Mouse (Mus musculus): ENCODE data around the gene Tgm2. TPM values are rescaled to one million over a fixed set of nuclear protein-coding genes. Genes with fewer than 3 reads are reported as not detected.

Tgm2 gene
- polyA plus RNA-seq, 1 experiment from 2014 or later: 97.0 TPM

GRCm38 (mm10) chr2:158127245-158127644 is 19.0 kb downstream of the Tgm2 start:
- no peak overlapping the region for H3K9ac ChIP-seq (replicated peaks; ENCODE audit: low read depth)
- no peak overlapping the region for H3K4me2 ChIP-seq (replicated peaks; ENCODE audit: low read depth, low read length)
- H3K36me3 ChIP-seq (ENCODE audit: insufficient read depth, low read length): peaks cover 58% of the 10 kb centered on the region
- TF ChIP-seq EP300 (IDR thresholded peaks at IDR 0.05) (no peak), CTCF (IDR thresholded peaks at IDR 0.05) (no peak)
- H3K4me1 ChIP-seq (ENCODE audit: insufficient read depth, low read depth, low read length): peaks cover 21% of the 10 kb centered on the region; the same call in 1 of the 2 replicates
- 89% methylated on average over 6 of the region's 6 CpGs for WGBS
- no peak overlapping the region for H3K4me3 ChIP-seq (ENCODE audit: low read depth, low read length)
- H3K9me3 ChIP-seq (ENCODE audit: low read length): no peaks in the 10 kb centered on the region
- H3K27ac ChIP-seq (ENCODE audit: low read length): peak overlapping the region; percentile 66
- no peak for ATAC-seq
- DNase-seq (ENCODE audit: low spot score): no peak
- H3K27me3 ChIP-seq (replicated peaks; ENCODE audit: insufficient read depth, low read length): no peaks in the 10 kb centered on the region

DNA sequence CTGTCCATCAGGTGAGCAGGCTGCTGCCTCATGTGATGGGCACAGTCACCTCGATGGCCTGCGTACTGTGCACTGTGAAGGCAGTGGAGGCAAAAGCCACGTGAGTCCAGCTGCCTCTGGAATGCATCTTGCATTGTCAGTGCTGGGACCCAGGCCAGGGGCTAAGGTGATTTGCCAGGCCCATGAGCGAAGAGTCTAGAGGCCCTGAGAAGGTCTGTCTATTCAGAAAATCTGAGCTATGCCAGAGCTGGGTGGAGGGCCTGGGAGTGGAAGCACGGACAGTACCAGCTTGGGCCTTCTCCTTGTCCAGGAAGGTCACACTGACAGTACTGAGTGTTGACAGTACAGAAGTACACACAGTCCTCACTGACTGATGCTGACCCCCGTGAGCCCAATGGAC is 23.4 kb downstream of the Tgm2 start:
- Histone ChIP-seq H3K4me1 (ENCODE audit: insufficient read depth, low read depth, low read length) (peaks cover 16% of the 10 kb centered on the region), H3K27me3 (replicated peaks; ENCODE audit: insufficient read depth, low read length) (no peaks in the 10 kb centered on the region), H3K4me2 (replicated peaks; ENCODE audit: low read depth, low read length) (no peak overlapping the region), H3K36me3 (ENCODE audit: insufficient read depth, low read length) (peaks cover 47% of the 10 kb centered on the region), H3K9me3 (ENCODE audit: low read length) (no peaks in the 10 kb centered on the region), H3K9ac (replicated peaks; ENCODE audit: low read depth) (no peak overlapping the region), H3K4me3 (ENCODE audit: low read depth, low read length) (no peak overlapping the region), H3K27ac (ENCODE audit: low read length) (no peak overlapping the region)
- TF ChIP-seq CTCF (IDR thresholded peaks at IDR 0.05) (no peak), EP300 (IDR thresholded peaks at IDR 0.05) (no peak)
- ATAC-seq (no peak), DNase-seq (ENCODE audit: low spot score) (no peak)
- 59% methylated on average over 6 of the region's 6 CpGs for WGBS

- peak; percentile 78 for DNase-seq (ENCODE audit: low spot score)
Measured at GRCm38 (mm10) chr2:158121645-158122326, 24.4 kb downstream of the Tgm2 start.

GRCm38 (mm10) chr2:158120868-158121267 is 25.4 kb downstream of the Tgm2 start:
- no peak for ATAC-seq
- Histone ChIP-seq H3K27ac (ENCODE audit: low read length) (no peak overlapping the region; the same call in 1 of the 2 replicates), H3K4me3 (ENCODE audit: low read depth, low read length) (no peak overlapping the region), H3K9ac (replicated peaks; ENCODE audit: low read depth) (no peak overlapping the region), H3K4me1 (ENCODE audit: insufficient read depth, low read depth, low read length) (peaks cover 16% of the 10 kb centered on the region), H3K36me3 (ENCODE audit: insufficient read depth, low read length) (peaks cover 44% of the 10 kb centered on the region), H3K9me3 (ENCODE audit: low read length) (no peaks in the 10 kb centered on the region), H3K27me3 (replicated peaks; ENCODE audit: insufficient read depth, low read length) (no peaks in the 10 kb centered on the region), H3K4me2 (replicated peaks; ENCODE audit: low read depth, low read length) (no peak overlapping the region)
- DNase-seq (ENCODE audit: low spot score): no peak
- TF ChIP-seq CTCF (IDR thresholded peaks at IDR 0.05): no peak
- TF ChIP-seq EP300 (IDR thresholded peaks at IDR 0.05): no peak
- WGBS: 73% methylated on average over 3 of the region's 3 CpGs

More at GRCm38 (mm10) chr2:158121645-158122326, 24.4 kb downstream of the Tgm2 start:
- TF ChIP-seq EP300 (IDR thresholded peaks at IDR 0.05) (peak; percentile 77), CTCF (IDR thresholded peaks at IDR 0.05) (no peak)
- peak; percentile 90 for ATAC-seq
- Histone ChIP-seq H3K27ac (ENCODE audit: low read length) (peak overlapping the region; percentile 22), H3K4me2 (replicated peaks; ENCODE audit: low read depth, low read length) (no peak overlapping the region), H3K36me3 (ENCODE audit: insufficient read depth, low read length) (peaks cover 47% of the 10 kb centered on the region), H3K4me3 (ENCODE audit: low read depth, low read length) (no peak overlapping the region), H3K4me1 (ENCODE audit: insufficient read depth, low read depth, low read length) (peaks cover 16% of the 10 kb centered on the region), H3K9me3 (ENCODE audit: low read length) (no peaks in the 10 kb centered on the region), H3K9ac (replicated peaks; ENCODE audit: low read depth) (no peak overlapping the region), H3K27me3 (replicated peaks; ENCODE audit: insufficient read depth, low read length) (no peaks in the 10 kb centered on the region)
- WGBS: 23% methylated on average over 10 of the region's 12 CpGs

- 78% methylated on average over 8 of the region's 8 CpGs for WGBS
- H3K27me3 ChIP-seq (replicated peaks; ENCODE audit: insufficient read depth, low read length): no peaks in the 10 kb centered on the region
- DNase-seq (ENCODE audit: low spot score) (no peak), ATAC-seq (no peak)
- no peak overlapping the region for H3K27ac ChIP-seq (ENCODE audit: low read length)
- no peak overlapping the region for H3K9ac ChIP-seq (replicated peaks; ENCODE audit: low read depth)
- no peak overlapping the region for H3K4me2 ChIP-seq (replicated peaks; ENCODE audit: low read depth, low read length)
- peaks cover 16% of the 10 kb centered on the region for H3K4me1 ChIP-seq (ENCODE audit: insufficient read depth, low read depth, low read length)
- no peak for TF ChIP-seq EP300 (IDR thresholded peaks at IDR 0.05)
- H3K4me3 ChIP-seq (ENCODE audit: low read depth, low read length): no peak overlapping the region
- peaks cover 37% of the 10 kb centered on the region for H3K36me3 ChIP-seq (ENCODE audit: insufficient read depth, low read length)
- no peaks in the 10 kb centered on the region for H3K9me3 ChIP-seq (ENCODE audit: low read length)
Measured at GRCm38 (mm10) chr2:158120211-158120610, 26.0 kb downstream of the Tgm2 start.

GRCm38 (mm10) chr2:158119145-158119544 is 27.1 kb downstream of the Tgm2 start:
- WGBS: 72% methylated on average over 4 of the region's 4 CpGs
- H3K36me3 ChIP-seq (ENCODE audit: insufficient read depth, low read length): peaks cover 29% of the 10 kb centered on the region
- no peak overlapping the region for H3K4me2 ChIP-seq (replicated peaks; ENCODE audit: low read depth, low read length)
- H3K4me1 ChIP-seq (ENCODE audit: insufficient read depth, low read depth, low read length): peaks cover 16% of the 10 kb centered on the region
- no peak for ATAC-seq
- DNase-seq (ENCODE audit: low spot score): no peak
- no peak for TF ChIP-seq EP300 (IDR thresholded peaks at IDR 0.05)
- TF ChIP-seq CTCF (IDR thresholded peaks at IDR 0.05): no peak
- H3K9me3 ChIP-seq (ENCODE audit: low read length): no peaks in the 10 kb centered on the region
- no peak overlapping the region for H3K27ac ChIP-seq (ENCODE audit: low read length)
- no peak overlapping the region for H3K4me3 ChIP-seq (ENCODE audit: low read depth, low read length)
- no peak overlapping the region for H3K9ac ChIP-seq (replicated peaks; ENCODE audit: low read depth)
- H3K27me3 ChIP-seq (replicated peaks; ENCODE audit: insufficient read depth, low read length): no peaks in the 10 kb centered on the region
